Mouse (Mus musculus): ENCODE results near the gene Gbe1.
A peak's percentile ranks its signal among the peaks of the same experiment; 100 is the strongest.

Gene Gbe1

GRCm38 (mm10) chr16:70335472-70335871 is 21.7 kb downstream of the Gbe1 start:
- DNase-seq (ENCODE audit: low read depth, low spot score) = peak; percentile 35
- H3K36me3 ChIP-seq (ENCODE audit: control insufficient read depth, insufficient read depth, low read length, poor library complexity, severe bottlenecking) = no peaks in the 10 kb centered on the region
- no peaks in the 10 kb centered on the region for H3K27me3 ChIP-seq (ENCODE audit: control insufficient read depth, insufficient read depth, low read length, poor library complexity, severe bottlenecking)

GRCm38 (mm10) chr16:70337661-70338060 is 23.9 kb downstream of the Gbe1 start:
- Histone ChIP-seq H3K27me3 (ENCODE audit: control insufficient read depth, insufficient read depth, low read length, poor library complexity, severe bottlenecking) (no peaks in the 10 kb centered on the region), H3K36me3 (ENCODE audit: control insufficient read depth, insufficient read depth, low read length, poor library complexity, severe bottlenecking) (no peaks in the 10 kb centered on the region)
- DNase-seq (ENCODE audit: low read depth, low spot score) = no peak

- Histone ChIP-seq H3K27me3 (ENCODE audit: control insufficient read depth, insufficient read depth, low read length, poor library complexity, severe bottlenecking) (no peaks in the 10 kb centered on the region), H3K36me3 (ENCODE audit: control insufficient read depth, insufficient read depth, low read length, poor library complexity, severe bottlenecking) (no peaks in the 10 kb centered on the region)
Measured at GRCm38 (mm10) chr16:70344496-70344895, 30.7 kb downstream of the Gbe1 start.

GRCm38 (mm10) chr16:70345607-70346006 is 31.9 kb downstream of the Gbe1 start:
- Histone ChIP-seq H3K36me3 (ENCODE audit: control insufficient read depth, insufficient read depth, low read length, poor library complexity, severe bottlenecking) (no peaks in the 10 kb centered on the region), H3K27me3 (ENCODE audit: control insufficient read depth, insufficient read depth, low read length, poor library complexity, severe bottlenecking) (no peaks in the 10 kb centered on the region)
- no peak for DNase-seq (ENCODE audit: low read depth, low spot score)

More at GRCm38 (mm10) chr16:70344496-70344895, 30.7 kb downstream of the Gbe1 start:
- no peak for DNase-seq (ENCODE audit: low read depth, low spot score)

- no peak for DNase-seq (ENCODE audit: low read depth, low spot score)
- no peaks in the 10 kb centered on the region for H3K27me3 ChIP-seq (ENCODE audit: control insufficient read depth, insufficient read depth, low read length, poor library complexity, severe bottlenecking)
- no peaks in the 10 kb centered on the region for H3K36me3 ChIP-seq (ENCODE audit: control insufficient read depth, insufficient read depth, low read length, poor library complexity, severe bottlenecking)
Measured at GRCm38 (mm10) chr16:70350011-70350410, 36.3 kb downstream of the Gbe1 start.

GRCm38 (mm10) chr16:70351641-70352280 is 38.0 kb downstream of the Gbe1 start:
- no peak for DNase-seq (ENCODE audit: low read depth, low spot score)
- Histone ChIP-seq H3K27me3 (ENCODE audit: control insufficient read depth, insufficient read depth, low read length, poor library complexity, severe bottlenecking) (no peaks in the 10 kb centered on the region), H3K36me3 (ENCODE audit: control insufficient read depth, insufficient read depth, low read length, poor library complexity, severe bottlenecking) (no peaks in the 10 kb centered on the region)

- H3K36me3 ChIP-seq (ENCODE audit: control insufficient read depth, insufficient read depth, low read length, poor library complexity, severe bottlenecking) = no peaks in the 10 kb centered on the region
- no peaks in the 10 kb centered on the region for H3K27me3 ChIP-seq (ENCODE audit: control insufficient read depth, insufficient read depth, low read length, poor library complexity, severe bottlenecking)
- no peak for DNase-seq (ENCODE audit: low read depth, low spot score)
Measured at GRCm38 (mm10) chr16:70352571-70352970, 38.8 kb downstream of the Gbe1 start.

GRCm38 (mm10) chr16:70353058-70353457 is 39.3 kb downstream of the Gbe1 start:
- Histone ChIP-seq H3K27me3 (ENCODE audit: control insufficient read depth, insufficient read depth, low read length, poor library complexity, severe bottlenecking) (no peaks in the 10 kb centered on the region), H3K36me3 (ENCODE audit: control insufficient read depth, insufficient read depth, low read length, poor library complexity, severe bottlenecking) (no peaks in the 10 kb centered on the region)
- no peak for DNase-seq (ENCODE audit: low read depth, low spot score)

- no peak for DNase-seq (ENCODE audit: low read depth, low spot score)
- no peaks in the 10 kb centered on the region for H3K36me3 ChIP-seq (ENCODE audit: control insufficient read depth, insufficient read depth, low read length, poor library complexity, severe bottlenecking)
- no peaks in the 10 kb centered on the region for H3K27me3 ChIP-seq (ENCODE audit: control insufficient read depth, insufficient read depth, low read length, poor library complexity, severe bottlenecking)
Measured at GRCm38 (mm10) chr16:70358326-70358725, 44.6 kb downstream of the Gbe1 start.

GRCm38 (mm10) chr16:70365229-70365628 is 51.5 kb downstream of the Gbe1 start:
- no peak for DNase-seq (ENCODE audit: low read depth, low spot score)
- Histone ChIP-seq H3K36me3 (ENCODE audit: control insufficient read depth, insufficient read depth, low read length, poor library complexity, severe bottlenecking) (no peaks in the 10 kb centered on the region), H3K27me3 (ENCODE audit: control insufficient read depth, insufficient read depth, low read length, poor library complexity, severe bottlenecking) (no peaks in the 10 kb centered on the region)

GRCm38 (mm10) chr16:70381045-70381444 is 67.3 kb downstream of the Gbe1 start:
- H3K27me3 ChIP-seq (ENCODE audit: control insufficient read depth, insufficient read depth, low read length, poor library complexity, severe bottlenecking) = no peaks in the 10 kb centered on the region
- DNase-seq (ENCODE audit: low read depth, low spot score) = no peak
- H3K36me3 ChIP-seq (ENCODE audit: control insufficient read depth, insufficient read depth, low read length, poor library complexity, severe bottlenecking) = no peaks in the 10 kb centered on the region

GRCm38 (mm10) chr16:70385494-70385893 is 71.7 kb downstream of the Gbe1 start:
- no peak for DNase-seq (ENCODE audit: low read depth, low spot score)
- Histone ChIP-seq H3K36me3 (ENCODE audit: control insufficient read depth, insufficient read depth, low read length, poor library complexity, severe bottlenecking) (no peaks in the 10 kb centered on the region), H3K27me3 (ENCODE audit: control insufficient read depth, insufficient read depth, low read length, poor library complexity, severe bottlenecking) (no peaks in the 10 kb centered on the region)

GRCm38 (mm10) chr16:70387385-70387784 is 73.6 kb downstream of the Gbe1 start:
- no peaks in the 10 kb centered on the region for H3K36me3 ChIP-seq (ENCODE audit: control insufficient read depth, insufficient read depth, low read length, poor library complexity, severe bottlenecking)
- peak; percentile 9 for DNase-seq (ENCODE audit: low read depth, low spot score)

GRCm38 (mm10) chr16:70395276-70395675 is 81.5 kb downstream of the Gbe1 start:
- Histone ChIP-seq H3K36me3 (ENCODE audit: control insufficient read depth, insufficient read depth, low read length, poor library complexity, severe bottlenecking) (no peaks in the 10 kb centered on the region), H3K27me3 (ENCODE audit: control insufficient read depth, insufficient read depth, low read length, poor library complexity, severe bottlenecking) (no peaks in the 10 kb centered on the region)
- no peak for DNase-seq (ENCODE audit: low read depth, low spot score)

More at GRCm38 (mm10) chr16:70387385-70387784, 73.6 kb downstream of the Gbe1 start:
- H3K27me3 ChIP-seq (ENCODE audit: control insufficient read depth, insufficient read depth, low read length, poor library complexity, severe bottlenecking) = no peaks in the 10 kb centered on the region

GRCm38 (mm10) chr16:70407780-70408179 is 94.0 kb downstream of the Gbe1 start:
- no peaks in the 10 kb centered on the region for H3K27me3 ChIP-seq (ENCODE audit: control insufficient read depth, insufficient read depth, low read length, poor library complexity, severe bottlenecking)
- no peaks in the 10 kb centered on the region for H3K36me3 ChIP-seq (ENCODE audit: control insufficient read depth, insufficient read depth, low read length, poor library complexity, severe bottlenecking)
- no peak for DNase-seq (ENCODE audit: low read depth, low spot score)

- no peak for DNase-seq (ENCODE audit: low read depth, low spot score)
- Histone ChIP-seq H3K27me3 (ENCODE audit: control insufficient read depth, insufficient read depth, low read length, poor library complexity, severe bottlenecking) (no peaks in the 10 kb centered on the region), H3K36me3 (ENCODE audit: control insufficient read depth, insufficient read depth, low read length, poor library complexity, severe bottlenecking) (no peaks in the 10 kb centered on the region)
Measured at GRCm38 (mm10) chr16:70421077-70421476, 107.3 kb downstream of the Gbe1 start.
